Mouse (Mus musculus): ENCODE measurements around the gene Gm17334.
A peak's percentile ranks its signal among the peaks of the same experiment; 100 is the strongest.
"Not testable (repeated sequence)": the region's sequence is repeated elsewhere in the genome, so short reads cannot be mapped to it uniquely, and the experiment has no call there.

The Gm17334 gene

GRCm38 (mm10) chr11:53770125-53770791 is 2.7 kb downstream of the Gm17334 start:
- peak; percentile 74 to 78 for DNase-seq

- peak; percentile 96 to 98 for DNase-seq
Measured at GRCm38 (mm10) chr11:53769760-53770124, 3.2 kb downstream of the Gm17334 start, which contains the start of gene Irf1. Gene Irf1 (plus strand): TSS chr11:53770014.

- no peak for DNase-seq
Measured at GRCm38 (mm10) chr11:53769185-53769576, 3.8 kb downstream of the Gm17334 start.

GRCm38 (mm10) chr11:53768422-53769184 is 4.4 kb downstream of the Gm17334 start:
- no peak for DNase-seq

GRCm38 (mm10) chr11:53764581-53764980 is 8.4 kb downstream of the Gm17334 start:
- DNase-seq: no peak

- DNase-seq: peak; percentile 91 to 96
Measured at GRCm38 (mm10) chr11:53763496-53764140, 9.4 kb downstream of the Gm17334 start.

- DNase-seq: peak; percentile 64 to 76
Measured at GRCm38 (mm10) chr11:53762827-53763495, 10.0 kb downstream of the Gm17334 start.

- no peak for DNase-seq
Measured at GRCm38 (mm10) chr11:53762426-53762825, 10.6 kb downstream of the Gm17334 start.

GRCm38 (mm10) chr11:53761822-53762221 is 11.2 kb downstream of the Gm17334 start:
- DNase-seq: peak in 1 of 2 experiments; percentile 18

- no peak for DNase-seq
Measured at GRCm38 (mm10) chr11:53761284-53761683, 11.7 kb downstream of the Gm17334 start.

GRCm38 (mm10) chr11:53759545-53760406 is 13.2 kb downstream of the Gm17334 start:
- no peak for DNase-seq

GRCm38 (mm10) chr11:53758791-53759351 is 14.1 kb downstream of the Gm17334 start:
- no peak for DNase-seq

- DNase-seq: not testable (repeated sequence)
Measured at GRCm38 (mm10) chr11:53758033-53758432, 15.0 kb downstream of the Gm17334 start.

- no peak for DNase-seq
Measured at GRCm38 (mm10) chr11:53757612-53758011, 15.4 kb downstream of the Gm17334 start.

GRCm38 (mm10) chr11:53755011-53755595 is 17.9 kb downstream of the Gm17334 start:
- no peak for DNase-seq

GRCm38 (mm10) chr11:53749716-53750352 is 23.2 kb downstream of the Gm17334 start:
- DNase-seq: no peak

GRCm38 (mm10) chr11:53749306-53749705 is 23.7 kb downstream of the Gm17334 start:
- DNase-seq: no peak

GRCm38 (mm10) chr11:53748614-53749013 is 24.4 kb downstream of the Gm17334 start:
- no peak for DNase-seq

- no peak for DNase-seq
Measured at GRCm38 (mm10) chr11:53747985-53748384, 25.0 kb downstream of the Gm17334 start.

GRCm38 (mm10) chr11:53745260-53745659 is 27.7 kb downstream of the Gm17334 start:
- no peak for DNase-seq

- no peak for DNase-seq
Measured at GRCm38 (mm10) chr11:53742353-53742752, 30.6 kb downstream of the Gm17334 start.

All from spleen, adult 18-20 months (tissue).